Mouse (Mus musculus) kidney, adult 2 months (tissue): ENCODE data around the gene Cltb.

ENCODE experiments used
- CTCF ChIP-seq: fragments of 200-500 bp; conservative IDR thresholded peaks from 2 replicates; pipeline ENCODE4 v1.5.1; 2011; ENCODE audit warnings: low read depth, mild to moderate bottlenecking, control low read depth, low read length, moderate library complexity, mixed read lengths; ENCODE audit not compliant: insufficient read depth, insufficient read length
- POLR2A ChIP-seq: fragments of 200-500 bp; IDR thresholded peaks from one replicate; pipeline ENCODE4 v1.6.1; 2011; ENCODE audit warnings: low read depth, low read length, control low read depth

DNA sequence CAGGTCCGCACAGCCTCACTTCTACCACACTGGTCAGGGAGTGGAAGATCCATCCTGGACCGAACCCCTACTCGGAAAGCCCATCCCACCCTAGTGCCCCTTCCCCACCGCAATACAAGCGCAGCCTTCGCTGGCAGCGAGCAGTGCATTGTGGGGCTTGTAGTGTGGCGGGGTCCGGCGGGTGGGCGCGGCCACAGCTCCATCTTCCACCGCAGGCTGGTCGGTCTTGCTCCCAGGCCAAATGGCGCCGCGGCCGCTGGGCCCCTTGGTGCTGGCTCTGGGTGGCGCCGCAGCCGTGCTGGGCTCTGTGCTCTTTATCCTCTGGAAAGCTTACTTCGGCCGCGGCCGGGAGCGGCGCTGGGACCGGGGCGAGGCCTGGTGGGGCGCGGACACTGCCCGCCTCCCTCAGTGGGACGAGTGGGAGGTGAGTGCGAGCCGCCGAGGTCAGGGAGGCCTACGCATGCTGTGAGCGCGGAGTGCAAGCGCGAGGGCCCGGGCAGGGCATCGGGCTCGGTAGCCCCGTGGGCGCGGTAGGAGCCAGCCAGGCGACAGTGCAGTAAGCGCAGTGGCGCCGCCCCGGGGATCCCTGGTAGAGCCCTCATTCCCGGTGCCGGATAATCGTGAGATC is 36.2 kb downstream of the Cltb start, which contains the start of gene Arl10:
- TF ChIP-seq CTCF (0 out of 2 replicates have a peak, but pooled peaks have one; percentile 21), POLR2A (peak; percentile 25)
